Mouse (Mus musculus) adrenal gland (tissue): ENCODE measurements around the gene Osbpl11.
"Not testable (repeated sequence)": the region's sequence is repeated elsewhere in the genome, so short reads cannot be mapped to it uniquely, and the experiment has no call there.

ENCODE experiments used
- intact Hi-C: fragments of 180-260 bp; cut with DNase I; formaldehyde crosslinking; loops from one replicate; pipeline ENCODE4 v1.15.1; 2025

Gene Osbpl11

GRCm38 (mm10) chr16:33176831-33177230, 8.0 kb upstream of the Osbpl11 start:
- intact Hi-C loops, result not testable (repeated sequence)

GRCm38 (mm10) chr16:33177722-33178121, 7.1 kb upstream of the Osbpl11 start:
- intact Hi-C loops, result no loop called here

GRCm38 (mm10) chr16:33178278-33179074, 6.4 kb upstream of the Osbpl11 start:
- intact Hi-C loops, result no loop called here

GRCm38 (mm10) chr16:33179222-33179621, 5.6 kb upstream of the Osbpl11 start:
- intact Hi-C loops, result not testable (repeated sequence)

- intact Hi-C loops, result no loop called here
Measured at GRCm38 (mm10) chr16:33179911-33180310, 5.0 kb upstream of the Osbpl11 start.

- intact Hi-C loops, result no loop called here
Measured at GRCm38 (mm10) chr16:33180793-33181192, 4.1 kb upstream of the Osbpl11 start.

- intact Hi-C loops, result no loop called here
Measured at GRCm38 (mm10) chr16:33185261-33186046, 583 bp downstream of the Osbpl11 start.

- intact Hi-C loops, result no loop called here
Measured at GRCm38 (mm10) chr16:33186134-33186533, 1.3 kb downstream of the Osbpl11 start.

- intact Hi-C loops, result no loop called here
Measured at GRCm38 (mm10) chr16:33188076-33188475, 3.2 kb downstream of the Osbpl11 start.

- intact Hi-C loops, result loop anchor here (10.0 kb wide), 1 partner anchor 53 kb away; no protein-coding TSS in a partner anchor
Measured at GRCm38 (mm10) chr16:33191671-33192091, 6.8 kb downstream of the Osbpl11 start.

GRCm38 (mm10) chr16:33192280-33192679, 7.4 kb downstream of the Osbpl11 start:
- intact Hi-C loops, result loop anchor here (10.0 kb wide), 1 partner anchor 53 kb away; no protein-coding TSS in a partner anchor

GRCm38 (mm10) chr16:33193649-33194048, 8.8 kb downstream of the Osbpl11 start:
- intact Hi-C loops, result loop anchor here (10.0 kb wide), 1 partner anchor 51 kb away; no protein-coding TSS in a partner anchor

- intact Hi-C loops, result loop anchor here (10.0 kb wide), 1 partner anchor 49 kb away; no protein-coding TSS in a partner anchor
Measured at GRCm38 (mm10) chr16:33195686-33196313, 10.9 kb downstream of the Osbpl11 start.

GRCm38 (mm10) chr16:33196578-33196977, 11.7 kb downstream of the Osbpl11 start:
- intact Hi-C loops, result loop anchor here (10.0 kb wide), 1 partner anchor 48 kb away; no protein-coding TSS in a partner anchor

- intact Hi-C loops, result no loop called here
Measured at GRCm38 (mm10) chr16:33200589-33200988, 15.7 kb downstream of the Osbpl11 start.

GRCm38 (mm10) chr16:33210812-33211211, 25.9 kb downstream of the Osbpl11 start:
- intact Hi-C loops, result no loop called here

GRCm38 (mm10) chr16:33216313-33217003, 31.6 kb downstream of the Osbpl11 start:
- intact Hi-C loops, result no loop called here

GRCm38 (mm10) chr16:33217553-33218085, 32.7 kb downstream of the Osbpl11 start:
- intact Hi-C loops, result not testable (repeated sequence)

GRCm38 (mm10) chr16:33222482-33222881, 37.6 kb downstream of the Osbpl11 start:
- intact Hi-C loops, result no loop called here

- intact Hi-C loops, result no loop called here
Measured at GRCm38 (mm10) chr16:33224381-33224780, 39.5 kb downstream of the Osbpl11 start.

- intact Hi-C loops, result no loop called here
Measured at GRCm38 (mm10) chr16:33234128-33234527, 49.3 kb downstream of the Osbpl11 start.
